Mouse (Mus musculus): ENCODE measurements at regions not wholly inside any gene's neighbourhood (a gene's known extent, or its start where the extent isn't known, plus 50 kb on each side); places are given as distances from the start of the nearest gene placed in this dataset.

- no peak for DNase-seq (ENCODE audit: low spot score)
Observed at GRCm38 (mm10) chr7:98768460-98768859, 65.6 kb downstream of the Thap12 start.

- DNase-seq (ENCODE audit: low spot score): no peak
Observed at GRCm38 (mm10) chr7:98769111-98769734, 65.7 kb upstream of the Wnt11 start.

DNA sequence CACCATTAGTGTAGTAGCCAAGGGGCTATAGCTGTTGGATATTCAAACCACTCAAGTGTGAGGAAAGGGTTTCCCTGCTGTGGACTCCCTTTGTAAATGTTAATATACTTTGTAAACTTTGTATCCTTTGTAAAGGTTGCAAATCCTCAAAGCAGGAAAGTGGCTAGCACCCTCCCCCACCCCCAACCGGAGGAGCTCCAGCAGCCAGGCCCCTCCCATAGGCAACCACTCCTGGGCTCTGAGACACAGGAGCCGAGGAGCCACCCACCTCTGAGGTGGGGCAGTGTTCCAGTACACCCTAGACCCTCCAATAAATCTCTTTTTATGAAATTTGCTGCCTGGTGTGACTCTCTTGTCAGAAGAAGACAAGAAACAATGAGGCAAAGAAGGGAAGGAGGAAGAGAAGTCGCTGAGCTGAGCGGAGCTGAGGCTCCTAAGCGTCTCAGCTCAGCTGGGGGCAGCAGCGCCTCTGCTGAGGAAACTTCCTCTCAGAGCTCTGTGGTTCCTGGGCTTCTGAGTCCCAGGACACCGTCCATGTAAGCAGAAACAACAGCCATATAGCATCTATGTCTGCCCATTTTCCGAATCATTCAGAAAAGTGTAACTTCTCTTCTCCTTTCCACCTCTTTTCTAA is 64.5 kb upstream of the Wnt11 start:
- DNase-seq (ENCODE audit: low spot score): peak; percentile 25

- DNase-seq (ENCODE audit: low spot score): no peak
Observed at GRCm38 (mm10) chr7:98771134-98771775, 63.7 kb upstream of the Wnt11 start.

GRCm38 (mm10) chr7:98774597-98774996 is 60.3 kb upstream of the Wnt11 start:
- DNase-seq (ENCODE audit: low spot score): no peak

- DNase-seq (ENCODE audit: low spot score): no peak
Observed at GRCm38 (mm10) chr7:98775031-98775430, 59.9 kb upstream of the Wnt11 start.

DNA sequence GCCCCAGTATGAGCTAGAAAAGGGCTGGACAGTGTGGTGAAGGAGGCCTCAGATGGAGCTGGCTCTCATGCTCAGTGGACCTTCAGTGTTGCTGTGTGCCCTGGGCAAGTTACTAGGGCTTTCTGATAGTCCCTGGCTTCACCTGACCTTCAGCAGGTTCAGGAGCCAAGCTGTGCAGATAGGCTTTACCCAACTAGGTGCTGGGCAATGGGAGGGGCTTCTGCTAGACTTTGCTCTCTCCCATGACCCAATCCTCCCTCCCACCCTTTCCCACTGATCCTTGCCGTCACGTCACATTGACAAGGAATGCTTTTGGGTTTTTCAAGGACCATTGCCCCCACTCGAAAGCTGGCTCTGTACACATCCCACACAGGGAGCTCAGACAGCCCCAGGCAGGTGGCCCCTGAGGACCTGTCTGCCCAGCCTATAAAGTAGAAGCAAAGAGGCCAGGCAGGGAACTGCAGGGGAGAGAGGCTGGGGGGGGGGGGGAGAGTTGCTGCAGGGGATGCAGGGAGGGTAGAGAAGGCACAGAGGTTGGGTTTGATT is 57.5 kb upstream of the Wnt11 start:
- DNase-seq (ENCODE audit: low spot score): no peak

DNA sequence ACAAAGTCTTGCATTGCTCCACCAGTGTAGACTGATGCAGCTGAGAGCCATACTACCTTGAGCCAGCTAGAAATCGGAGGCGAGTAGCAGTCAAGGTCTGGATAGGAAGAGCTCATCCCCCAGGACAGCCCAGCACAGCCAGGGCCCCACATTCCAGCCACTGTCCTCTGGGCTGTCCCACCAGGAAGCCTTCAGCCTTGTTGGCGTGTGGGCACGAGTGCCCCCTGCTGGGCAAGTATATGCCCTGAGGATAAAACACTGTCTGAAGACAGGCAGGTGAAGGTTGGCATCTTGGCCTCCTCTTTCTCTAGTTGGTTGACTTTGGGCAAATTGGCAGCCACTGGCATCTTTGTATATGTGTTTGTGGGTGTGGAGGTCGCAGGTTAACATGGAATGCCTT is 56.0 kb upstream of the Wnt11 start:
- DNase-seq (ENCODE audit: low spot score): peak; percentile 41

DNA sequence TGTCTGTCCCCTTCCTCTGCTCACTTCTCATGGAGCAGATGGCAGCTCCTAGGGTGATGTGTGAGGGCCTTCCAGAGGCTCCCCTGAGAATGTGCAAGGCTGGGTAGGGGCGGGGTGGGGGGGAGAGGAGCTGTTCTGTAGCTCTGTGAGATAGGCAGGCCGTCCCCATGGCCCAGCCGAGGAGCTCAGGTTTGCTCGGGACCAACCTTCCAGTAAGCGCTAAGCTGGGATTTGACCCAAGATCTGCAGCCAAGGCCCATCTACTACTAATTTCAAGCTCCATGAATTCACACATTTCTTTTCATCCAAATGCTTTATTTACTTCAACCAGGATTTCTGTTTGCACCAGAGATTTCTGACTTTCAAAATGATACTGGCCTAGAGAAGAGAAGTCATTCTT is 51.4 kb upstream of the Wnt11 start:
- no peak for DNase-seq (ENCODE audit: low spot score)

- peak; percentile 43 for DNase-seq (ENCODE audit: low spot score)
Observed at GRCm38 (mm10) chr7:98783954-98784353, 51.0 kb upstream of the Wnt11 start.

DNA sequence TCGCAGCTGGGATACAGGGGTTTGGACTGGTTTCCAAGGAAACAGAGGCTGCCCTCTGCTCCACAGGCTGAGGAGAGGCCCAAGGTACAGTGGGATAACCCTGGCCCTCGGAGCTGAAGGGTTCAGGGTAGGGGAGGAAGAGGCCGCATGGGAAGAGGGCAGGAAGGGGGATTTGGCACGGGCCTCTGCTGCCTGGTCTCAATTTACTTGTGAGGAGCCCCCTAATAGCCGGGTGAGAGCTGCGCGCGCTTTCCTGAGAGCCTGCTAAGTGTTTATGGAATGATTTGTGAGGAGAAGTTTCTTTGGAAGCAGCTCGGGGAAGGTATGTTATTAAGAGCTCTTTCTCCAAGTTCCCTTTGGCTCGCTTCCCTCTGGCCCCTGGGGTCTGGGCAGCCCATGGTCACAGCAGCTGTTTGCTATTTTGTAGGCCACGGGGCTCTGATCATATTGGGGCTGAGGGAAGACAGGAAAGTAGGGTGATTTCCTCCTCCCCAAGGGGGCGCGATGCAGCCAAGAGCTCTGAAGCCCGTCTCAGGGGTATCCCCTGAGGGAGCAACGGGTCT is 50.5 kb upstream of the Wnt11 start:
- DNase-seq (ENCODE audit: low spot score): no peak
